Mouse (Mus musculus): Measurements from ENCODE around the gene Myo1b. TPM values are rescaled to one million over a fixed set of nuclear protein-coding genes. Genes with fewer than 3 reads are reported as not detected.

Gene Myo1b
- total and polyA plus RNA-seq, 3 experiments, result not detected

- Histone ChIP-seq H3K36me3 (ENCODE audit: control insufficient read depth in 1 of 2, insufficient read depth in 2 of 2, low read length in 2 of 2) (no peaks in the 10 kb centered on the region), H3K79me2 (ENCODE audit: control insufficient read depth, insufficient read depth, low read length, poor library complexity) (no peaks in the 10 kb centered on the region), H3K4me3 (ENCODE audit: control insufficient read depth in 1 of 2, insufficient read depth in 1 of 2, low read depth in 2 of 2, low read length in 2 of 2) (no peak overlapping the region), H3K4me1 (ENCODE audit: control insufficient read depth in 1 of 2, insufficient read depth in 2 of 2, low read length in 2 of 2) (no peaks in the 10 kb centered on the region), H3K27me3 (ENCODE audit: control insufficient read depth in 1 of 2, insufficient read depth in 2 of 2, low read length in 2 of 2) (no peaks in the 10 kb centered on the region), H3K9me3 (replicated peaks; ENCODE audit: insufficient read depth, low read length) (no peaks in the 10 kb centered on the region), H3K27ac (ENCODE audit: control insufficient read depth, low read depth, low read length) (no peak overlapping the region), H3K9ac (ENCODE audit: control insufficient read depth, low read depth, low read length, poor library complexity, severe bottlenecking) (no peak overlapping the region)
- TF ChIP-seq JUND (IDR thresholded peaks at IDR 0.05; ENCODE audit: low read depth, low read length) (no peak), ETS1 (IDR thresholded peaks at IDR 0.05; ENCODE audit: low read depth, low read length) (no peak), EP300 (IDR thresholded peaks at IDR 0.05; ENCODE audit: low read depth in 1 of 2, low read length in 2 of 2) (no peak), MAFK (IDR thresholded peaks at IDR 0.05; ENCODE audit: borderline replicate concordance, low read depth, low read length) (no peak), GABPA (IDR thresholded peaks at IDR 0.05; ENCODE audit: low read depth, low read length) (no peak), HCFC1 (IDR thresholded peaks at IDR 0.05; ENCODE audit: low read depth, low read length) (no peak), ELF1 (IDR thresholded peaks at IDR 0.05; ENCODE audit: low read depth, low read length) (no peak), USF2 (IDR thresholded peaks at IDR 0.05; ENCODE audit: borderline replicate concordance in 1 of 2, insufficient read depth in 1 of 2, low read depth in 1 of 2, low read length in 2 of 2) (no peak), TCF12 (IDR thresholded peaks at IDR 0.05; ENCODE audit: low read depth, low read length) (no peak)
- DNase-seq (ENCODE audit: low read depth, low spot score), result no peak
These were observed 93.3 kb downstream of the Myo1b start for GRCm38 (mm10) chr1:51822531-51822930.

GRCm38 (mm10) chr1:51821701-51822495, 94.0 kb downstream of the Myo1b start:
- no peak for DNase-seq (ENCODE audit: low read depth, low spot score)
- H3K36me3 ChIP-seq (ENCODE audit: control insufficient read depth in 1 of 2, insufficient read depth in 2 of 2, low read length in 2 of 2), result no peaks in the 10 kb centered on the region
- H3K4me3 ChIP-seq (ENCODE audit: control insufficient read depth in 1 of 2, insufficient read depth in 1 of 2, low read depth in 2 of 2, low read length in 2 of 2), result no peak overlapping the region
- no peak overlapping the region for H3K27ac ChIP-seq (ENCODE audit: control insufficient read depth, low read depth, low read length)
- H3K4me1 ChIP-seq (ENCODE audit: control insufficient read depth in 1 of 2, insufficient read depth in 2 of 2, low read length in 2 of 2), result no peaks in the 10 kb centered on the region
- no peaks in the 10 kb centered on the region for H3K9me3 ChIP-seq (replicated peaks; ENCODE audit: insufficient read depth, low read length)
- no peaks in the 10 kb centered on the region for H3K27me3 ChIP-seq (ENCODE audit: control insufficient read depth in 1 of 2, insufficient read depth in 2 of 2, low read length in 2 of 2)
- no peak overlapping the region for H3K9ac ChIP-seq (ENCODE audit: control insufficient read depth, low read depth, low read length, poor library complexity, severe bottlenecking)
- no peak for TF ChIP-seq CHD1 (IDR thresholded peaks at IDR 0.05; ENCODE audit: low read depth, low read length)
- no peak for TF ChIP-seq MXI1 (IDR thresholded peaks at IDR 0.05; ENCODE audit: low read depth, low read length)
- no peak for TF ChIP-seq USF2 (IDR thresholded peaks at IDR 0.05; ENCODE audit: borderline replicate concordance in 1 of 2, insufficient read depth in 1 of 2, low read depth in 1 of 2, low read length in 2 of 2)
- TF ChIP-seq RAD21 (IDR thresholded peaks at IDR 0.05; ENCODE audit: low read depth, low read length), result no peak
- TF ChIP-seq NRF1 (IDR thresholded peaks at IDR 0.05; ENCODE audit: insufficient read depth, low read depth, low read length, poor library complexity, severe bottlenecking), result no peak
- no peak for TF ChIP-seq ZC3H11A (IDR thresholded peaks at IDR 0.05; ENCODE audit: low read depth, low read length)
- no peak for TF ChIP-seq POLR2AphosphoS2 (IDR thresholded peaks at IDR 0.05; ENCODE audit: low read length)
- TF ChIP-seq MAZ (IDR thresholded peaks at IDR 0.05; ENCODE audit: low read depth, low read length), result no peak
- TF ChIP-seq ZKSCAN1 (IDR thresholded peaks at IDR 0.05; ENCODE audit: low read depth, low read length), result no peak
- no peak for TF ChIP-seq MYC (IDR thresholded peaks at IDR 0.05; ENCODE audit: low read depth, low read length)
- no peak for TF ChIP-seq TBP (IDR thresholded peaks at IDR 0.05; ENCODE audit: low read depth, low read length)
- no peak for TF ChIP-seq E2F4 (IDR thresholded peaks at IDR 0.05; ENCODE audit: borderline replicate concordance, low read depth, low read length)
- no peak for TF ChIP-seq BHLHE40 (IDR thresholded peaks at IDR 0.05; ENCODE audit: borderline replicate concordance, low read depth, low read length)
- TF ChIP-seq MYB (IDR thresholded peaks at IDR 0.05; ENCODE audit: low read depth, low read length), result no peak
- TF ChIP-seq POLR2AphosphoS5 (IDR thresholded peaks at IDR 0.05; ENCODE audit: borderline replicate concordance, low read depth, low read length), result no peak
- no peak for TF ChIP-seq TCF12 (IDR thresholded peaks at IDR 0.05; ENCODE audit: low read depth, low read length)
- no peak for TF ChIP-seq SIN3A (IDR thresholded peaks at IDR 0.05; ENCODE audit: low read length)
- H3K79me2 ChIP-seq (ENCODE audit: control insufficient read depth, insufficient read depth, low read length, poor library complexity), result no peaks in the 10 kb centered on the region

All from MEL (cell line).